Mouse (Mus musculus): ENCODE data around the gene Ptgis. TPM values are rescaled to one million over a fixed set of nuclear protein-coding genes. Genes with fewer than 3 reads are reported as not detected.

Gene Ptgis
- polyA plus RNA-seq, 1 experiment from 2014 or later = 4.4 TPM

GRCm38 (mm10) chr2:167257790-167258189 is 17.4 kb upstream of the Ptgis start:
- 54% methylated on average over 3 of the region's 3 CpGs for WGBS
- Histone ChIP-seq H3K27ac (no peak overlapping the region), H3K9me3 (replicated peaks) (no peaks in the 10 kb centered on the region), H3K4me3 (no peak overlapping the region), H3K27me3 (no peaks in the 10 kb centered on the region), H3K4me2 (no peak overlapping the region), H3K36me3 (ENCODE audit: poor library complexity, severe bottlenecking) (no peaks in the 10 kb centered on the region), H3K4me1 (no peaks in the 10 kb centered on the region), H3K9ac (no peak overlapping the region)
- ATAC-seq = no peak

GRCm38 (mm10) chr2:167254808-167255207 is 14.4 kb upstream of the Ptgis start:
- ATAC-seq = no peak
- no peak overlapping the region for H3K4me3 ChIP-seq

GRCm38 (mm10) chr2:167254185-167254584 is 13.8 kb upstream of the Ptgis start:
- Histone ChIP-seq H3K4me3 (no peak overlapping the region), H3K4me1 (peaks cover 13% of the 10 kb centered on the region), H3K27ac (no peak overlapping the region), H3K9me3 (replicated peaks) (no peaks in the 10 kb centered on the region), H3K9ac (no peak overlapping the region), H3K36me3 (ENCODE audit: poor library complexity, severe bottlenecking) (no peaks in the 10 kb centered on the region), H3K27me3 (no peaks in the 10 kb centered on the region), H3K4me2 (no peak overlapping the region)
- ATAC-seq = no peak
- 74% methylated on average over 7 of the region's 7 CpGs for WGBS

More at GRCm38 (mm10) chr2:167254808-167255207, 14.4 kb upstream of the Ptgis start:
- H3K27ac ChIP-seq = no peak overlapping the region
- H3K4me1 ChIP-seq = peaks cover 13% of the 10 kb centered on the region
- H3K9ac ChIP-seq = no peak overlapping the region
- H3K4me2 ChIP-seq = no peak overlapping the region
- no peaks in the 10 kb centered on the region for H3K27me3 ChIP-seq
- no peaks in the 10 kb centered on the region for H3K36me3 ChIP-seq (ENCODE audit: poor library complexity, severe bottlenecking)
- no peaks in the 10 kb centered on the region for H3K9me3 ChIP-seq (replicated peaks)
- 85% methylated on average over 6 of the region's 6 CpGs for WGBS

GRCm38 (mm10) chr2:167253476-167253875 is 13.1 kb upstream of the Ptgis start:
- H3K9me3 ChIP-seq (replicated peaks) = no peaks in the 10 kb centered on the region

GRCm38 (mm10) chr2:167252057-167252687 is 11.8 kb upstream of the Ptgis start:
- H3K4me2 ChIP-seq = no peak overlapping the region
- H3K27ac ChIP-seq = no peak overlapping the region
- no peaks in the 10 kb centered on the region for H3K9me3 ChIP-seq (replicated peaks)
- peaks cover 18% of the 10 kb centered on the region for H3K4me1 ChIP-seq
- 43% methylated on average over 3 of the region's 3 CpGs for whole genome bisulfite sequencing
- no peaks in the 10 kb centered on the region for H3K36me3 ChIP-seq (ENCODE audit: poor library complexity, severe bottlenecking)
- no peak overlapping the region for H3K9ac ChIP-seq
- H3K27me3 ChIP-seq = no peaks in the 10 kb centered on the region
- no peak overlapping the region for H3K4me3 ChIP-seq
- no peak for ATAC-seq

More at GRCm38 (mm10) chr2:167253476-167253875, 13.1 kb upstream of the Ptgis start:
- no peaks in the 10 kb centered on the region for H3K27me3 ChIP-seq
- H3K4me2 ChIP-seq = no peak overlapping the region
- 93% methylated on average over 5 of the region's 5 CpGs for WGBS
- no peak overlapping the region for H3K9ac ChIP-seq
- no peaks in the 10 kb centered on the region for H3K36me3 ChIP-seq (ENCODE audit: poor library complexity, severe bottlenecking)
- no peak overlapping the region for H3K4me3 ChIP-seq
- H3K27ac ChIP-seq = no peak overlapping the region
- ATAC-seq = no peak
- H3K4me1 ChIP-seq = peaks cover 13% of the 10 kb centered on the region

- Histone ChIP-seq H3K9me3 (replicated peaks) (no peaks in the 10 kb centered on the region), H3K4me2 (no peak overlapping the region), H3K27me3 (no peaks in the 10 kb centered on the region), H3K9ac (peak overlapping the region; percentile 8; the same call in 1 of the 2 replicates), H3K4me3 (no peak overlapping the region), H3K36me3 (ENCODE audit: poor library complexity, severe bottlenecking) (no peaks in the 10 kb centered on the region), H3K27ac (no peak overlapping the region), H3K4me1 (peaks cover 18% of the 10 kb centered on the region)
- no peak for ATAC-seq
- 28% methylated on average over 7 of the region's 7 CpGs for WGBS
These were observed 10.4 kb upstream of the Ptgis start for GRCm38 (mm10) chr2:167250736-167251337.

GRCm38 (mm10) chr2:167250003-167250735 is 9.8 kb upstream of the Ptgis start:
- no peak overlapping the region for H3K4me2 ChIP-seq
- H3K4me3 ChIP-seq = no peak overlapping the region
- no peaks in the 10 kb centered on the region for H3K9me3 ChIP-seq (replicated peaks)
- H3K36me3 ChIP-seq (ENCODE audit: poor library complexity, severe bottlenecking) = no peaks in the 10 kb centered on the region
- no peak overlapping the region for H3K9ac ChIP-seq
- no peaks in the 10 kb centered on the region for H3K27me3 ChIP-seq
- no peak overlapping the region for H3K27ac ChIP-seq
- no peak for ATAC-seq
- 49% methylated on average over 10 of the region's 11 CpGs for whole genome bisulfite sequencing
- H3K4me1 ChIP-seq = peaks cover 18% of the 10 kb centered on the region

- H3K27me3 ChIP-seq = no peaks in the 10 kb centered on the region
These were observed 9.2 kb upstream of the Ptgis start for GRCm38 (mm10) chr2:167249591-167249990.

GRCm38 (mm10) chr2:167247823-167248222 is 7.4 kb upstream of the Ptgis start:
- no peak overlapping the region for H3K4me2 ChIP-seq
- WGBS = 35% methylated on average over 2 of the region's 2 CpGs
- no peak overlapping the region for H3K4me3 ChIP-seq
- H3K27ac ChIP-seq = no peak overlapping the region
- H3K4me1 ChIP-seq = peaks cover 18% of the 10 kb centered on the region
- no peaks in the 10 kb centered on the region for H3K36me3 ChIP-seq (ENCODE audit: poor library complexity, severe bottlenecking)
- ATAC-seq = no peak
- H3K9me3 ChIP-seq (replicated peaks) = peaks cover 5% of the 10 kb centered on the region; the same call in 1 of the 2 replicates
- no peaks in the 10 kb centered on the region for H3K27me3 ChIP-seq
- no peak overlapping the region for H3K9ac ChIP-seq

More at GRCm38 (mm10) chr2:167249591-167249990, 9.2 kb upstream of the Ptgis start:
- no peak overlapping the region for H3K4me2 ChIP-seq
- no peak overlapping the region for H3K9ac ChIP-seq
- no peaks in the 10 kb centered on the region for H3K36me3 ChIP-seq (ENCODE audit: poor library complexity, severe bottlenecking)
- WGBS = 88% methylated on average over 3 of the region's 3 CpGs
- H3K27ac ChIP-seq = no peak overlapping the region
- peaks cover 5% of the 10 kb centered on the region; the same call in 1 of the 2 replicates for H3K9me3 ChIP-seq (replicated peaks)
- no peak for ATAC-seq
- H3K4me1 ChIP-seq = peaks cover 18% of the 10 kb centered on the region
- H3K4me3 ChIP-seq = no peak overlapping the region

- Histone ChIP-seq H3K27ac (no peak overlapping the region), H3K36me3 (ENCODE audit: poor library complexity, severe bottlenecking) (no peaks in the 10 kb centered on the region), H3K4me3 (no peak overlapping the region), H3K4me1 (peaks cover 18% of the 10 kb centered on the region), H3K9ac (no peak overlapping the region), H3K4me2 (no peak overlapping the region), H3K27me3 (no peaks in the 10 kb centered on the region), H3K9me3 (replicated peaks) (peaks cover 5% of the 10 kb centered on the region; the same call in 1 of the 2 replicates)
- WGBS = 75% methylated on average over 7 of the region's 7 CpGs
- no peak for ATAC-seq
These were observed 6.3 kb upstream of the Ptgis start for GRCm38 (mm10) chr2:167246704-167247103.

- 77% methylated on average over 4 of the region's 4 CpGs for WGBS
- Histone ChIP-seq H3K9me3 (replicated peaks) (peaks cover 5% of the 10 kb centered on the region; the same call in 1 of the 2 replicates), H3K36me3 (ENCODE audit: poor library complexity, severe bottlenecking) (no peaks in the 10 kb centered on the region), H3K27me3 (0 out of 2 replicates have a peak, but pooled peaks cover 8% of the 10 kb centered on the region), H3K4me2 (no peak overlapping the region), H3K27ac (no peak overlapping the region), H3K9ac (no peak overlapping the region), H3K4me1 (peaks cover 16% of the 10 kb centered on the region), H3K4me3 (no peak overlapping the region)
- ATAC-seq = no peak
These were observed 4.5 kb upstream of the Ptgis start for GRCm38 (mm10) chr2:167244892-167245291.
